Mouse (Mus musculus) hematopoietic stem cell, adult 5-6 weeks (primary cell): ENCODE results near the gene Tbc1d10c. TPM values are rescaled to one million over a fixed set of nuclear protein-coding genes. Genes with fewer than 3 reads are reported as not detected.
A peak's percentile ranks its signal among the peaks of the same experiment; 100 is the strongest.

Experiments used
- ATAC-seq, 2 experiments: fragments of 125-278 bp in 1 of 2; replicated peaks in 1 of 2; 2 replicates each; pipeline ENCODE4 v1.8.0; 2016 to 2017; ENCODE audit warnings: inconsistent platforms in 2 of 2, mild to moderate bottlenecking in 2 of 2, moderate number of reproducible peaks in 2 of 2, low read depth in 1 of 2, moderate TSS enrichment in 1 of 2; ENCODE audit not compliant: low FRiP score in 2 of 2, poor library complexity in 2 of 2, severe bottlenecking in 2 of 2, insufficient read depth in 1 of 2, low TSS enrichment in 1 of 2
- total RNA-seq: library from RNA; stranded (forward); fragments of 172-1452, 232-1000 nt; gene quantifications from 2 replicates; pipeline ENCODE4 v1.2.3, GENCODE M21; 2017

The Tbc1d10c gene
- total RNA-seq, 1 experiment from 2014 or later: 59.8 TPM

GRCm38 (mm10) chr19:4153232-4153654 lies 37.8 kb downstream of the Tbc1d10c start, which contains the start of gene Ptprcap:
Gene Ptprcap, plus strand, starts transcription at chr19:4153604.
- ATAC-seq: no peak

GRCm38 (mm10) chr19:4152445-4153231 lies 38.4 kb downstream of the Tbc1d10c start:
- no peak for ATAC-seq

GRCm38 (mm10) chr19:4151898-4152297 lies 39.2 kb downstream of the Tbc1d10c start:
- no peak for ATAC-seq

GRCm38 (mm10) chr19:4151488-4151860 lies 39.6 kb downstream of the Tbc1d10c start:
- no peak for ATAC-seq

- ATAC-seq: no peak
Measured at GRCm38 (mm10) chr19:4150567-4151487, 40.3 kb downstream of the Tbc1d10c start.

- ATAC-seq: no peak
Measured at GRCm38 (mm10) chr19:4149764-4150461, 41.2 kb downstream of the Tbc1d10c start.

GRCm38 (mm10) chr19:4149283-4149682 lies 41.8 kb downstream of the Tbc1d10c start:
- no peak for ATAC-seq

GRCm38 (mm10) chr19:4148819-4149218 lies 42.3 kb downstream of the Tbc1d10c start:
- ATAC-seq: no peak; a peak in 1 of 4 replicates

- peak; percentile 87 to 89 for ATAC-seq
Measured at GRCm38 (mm10) chr19:4148491-4148806, 42.6 kb downstream of the Tbc1d10c start, which contains the start of gene Coro1b. Gene Coro1b, plus strand, starts transcription at chr19:4148619.

GRCm38 (mm10) chr19:4147782-4148490 lies 43.1 kb downstream of the Tbc1d10c start:
- no peak for ATAC-seq

- ATAC-seq: no peak
Measured at GRCm38 (mm10) chr19:4147022-4147405, 44.1 kb downstream of the Tbc1d10c start.

GRCm38 (mm10) chr19:4146366-4147021 lies 44.6 kb downstream of the Tbc1d10c start:
- no peak for ATAC-seq

- no peak for ATAC-seq
Measured at GRCm38 (mm10) chr19:4145936-4146335, 45.1 kb downstream of the Tbc1d10c start.

- ATAC-seq: no peak
Measured at GRCm38 (mm10) chr19:4144550-4145498, 46.3 kb downstream of the Tbc1d10c start.

GRCm38 (mm10) chr19:4143759-4144268 lies 47.3 kb downstream of the Tbc1d10c start, which contains the start of gene Cabp4:
Gene Cabp4, minus strand, starts transcription at chr19:4144033.
- ATAC-seq: no peak
